Mouse (Mus musculus): ENCODE measurements around the gene Olfr1228.

The Olfr1228 gene

GRCm38 (mm10) chr2:89253962-89254361 is at the start of gene Olfr1228:
Olfr1228 (minus strand) TSS chr2:89254062.
- no peak for DNase-seq (ENCODE audit: low spot score in 2 of 2)

GRCm38 (mm10) chr2:89297168-89297567 is 43.3 kb upstream of the Olfr1228 start, which contains the start of gene Olfr1230:
Olfr1230 (minus strand) TSS chr2:89297268.
- DNase-seq (ENCODE audit: low spot score in 2 of 2): no peak

GRCm38 (mm10) chr2:89287914-89288313 is 34.1 kb upstream of the Olfr1228 start, which contains the start of gene Olfr1229:
Olfr1229 (minus strand) TSS chr2:89288014.
- no peak for DNase-seq (ENCODE audit: low spot score in 2 of 2)

GRCm38 (mm10) chr2:89199948-89200347 is 53.9 kb downstream of the Olfr1228 start, which contains the start of gene Olfr1226:
Olfr1226 (minus strand) TSS chr2:89200048.
- DNase-seq (ENCODE audit: low spot score in 2 of 2): no peak
